Mouse (Mus musculus): ENCODE data around the gene Pcbp4. TPM values are rescaled to one million over a fixed set of nuclear protein-coding genes. Genes with fewer than 3 reads are reported as not detected.

Gene Pcbp4
- polyA plus RNA-seq, 1 experiment: 19.2 TPM

- no peak overlapping the region for H3K4me3 ChIP-seq (replicated peaks; ENCODE audit: control insufficient read depth, low read depth, low read length)
- TF ChIP-seq POLR2A (IDR thresholded peaks at IDR 0.05; ENCODE audit: borderline replicate concordance, control insufficient read depth, low read depth, low read length) (no peak), CTCF (IDR thresholded peaks at IDR 0.05; ENCODE audit: control insufficient read depth, insufficient read depth, low read length) (no peak)
- H3K4me1 ChIP-seq (ENCODE audit: control insufficient read depth, insufficient read depth, low read length): no peaks in the 10 kb centered on the region
- no peak overlapping the region for H3K27ac ChIP-seq (ENCODE audit: control insufficient read depth, insufficient read depth, low read depth, low read length, poor library complexity)
- 82% methylated on average over 10 of the region's 10 CpGs for WGBS
These were observed 56.3 kb downstream of the Pcbp4 start for GRCm38 (mm10) chr9:106509356-106509755.

- no peak overlapping the region for H3K4me3 ChIP-seq (replicated peaks; ENCODE audit: control insufficient read depth, low read depth, low read length)
- H3K4me1 ChIP-seq (ENCODE audit: control insufficient read depth, insufficient read depth, low read length): no peaks in the 10 kb centered on the region
- TF ChIP-seq CTCF (IDR thresholded peaks at IDR 0.05; ENCODE audit: control insufficient read depth, insufficient read depth, low read length) (no peak), POLR2A (IDR thresholded peaks at IDR 0.05; ENCODE audit: borderline replicate concordance, control insufficient read depth, low read depth, low read length) (no peak)
- no peak overlapping the region for H3K27ac ChIP-seq (ENCODE audit: control insufficient read depth, insufficient read depth, low read depth, low read length, poor library complexity)
- WGBS: 46% methylated on average over 13 of the region's 13 CpGs
These were observed 59.8 kb downstream of the Pcbp4 start for GRCm38 (mm10) chr9:106512729-106513450.

DNA sequence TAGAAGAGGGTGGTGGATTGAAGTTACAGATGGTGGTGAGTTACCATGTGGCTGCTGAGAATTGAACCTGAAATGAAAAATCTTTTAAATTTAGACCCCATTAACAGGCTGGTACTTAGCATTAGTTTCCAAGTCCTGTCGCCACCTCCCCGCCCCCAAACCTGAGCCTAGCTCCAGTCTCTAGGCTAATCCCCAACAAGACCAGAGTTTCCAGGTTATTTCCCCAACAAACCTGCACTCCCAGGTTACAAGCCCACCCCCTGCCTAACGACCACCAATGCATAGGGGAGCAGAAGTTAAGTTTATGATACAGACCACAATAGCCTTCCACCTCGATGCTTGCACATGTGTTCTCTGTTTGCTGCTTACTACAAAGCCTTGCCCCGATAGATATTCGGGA is 60.5 kb downstream of the Pcbp4 start:
- Histone ChIP-seq H3K27ac (ENCODE audit: control insufficient read depth, insufficient read depth, low read depth, low read length, poor library complexity) (no peak overlapping the region), H3K4me3 (replicated peaks; ENCODE audit: control insufficient read depth, low read depth, low read length) (no peak overlapping the region), H3K4me1 (ENCODE audit: control insufficient read depth, insufficient read depth, low read length) (no peaks in the 10 kb centered on the region)
- WGBS: 72% methylated on average over 6 of the region's 6 CpGs
- TF ChIP-seq CTCF (IDR thresholded peaks at IDR 0.05; ENCODE audit: control insufficient read depth, insufficient read depth, low read length) (no peak), POLR2A (IDR thresholded peaks at IDR 0.05; ENCODE audit: borderline replicate concordance, control insufficient read depth, low read depth, low read length) (no peak)

Other genes starting within 250 kb of the Pcbp4 start
- 0.56 and 3.6 TPM in 2 replicates for gene Tlr9, start 230.7 kb upstream of the Pcbp4 start, polyA plus RNA-seq (2011; ENCODE audit: insufficient read depth, insufficient read length, low replicate concordance, missing spikeins)
- gene Alas1, start 204.6 kb upstream of the Pcbp4 start, polyA plus RNA-seq (2011; ENCODE audit: insufficient read depth, insufficient read length, low replicate concordance, missing spikeins): 22.5 and 59.7 TPM in 2 replicates
- gene Poc1a, start 172.2 kb upstream of the Pcbp4 start, polyA plus RNA-seq (2011; ENCODE audit: insufficient read depth, insufficient read length, low replicate concordance, missing spikeins): 45.1 and 46.9 TPM in 2 replicates
- gene Dusp7, start 84.7 kb upstream of the Pcbp4 start, polyA plus RNA-seq (2011; ENCODE audit: insufficient read depth, insufficient read length, low replicate concordance, missing spikeins): 3.8 and 11.6 TPM in 2 replicates
- 121 and 145 TPM in 2 replicates for gene Rpl29, start 23.8 kb upstream of the Pcbp4 start, polyA plus RNA-seq (2011; ENCODE audit: insufficient read depth, insufficient read length, low replicate concordance, missing spikeins)
- 9.5 and 15.5 TPM in 2 replicates for gene Acy1, start 15.0 kb upstream of the Pcbp4 start, polyA plus RNA-seq (2011; ENCODE audit: insufficient read depth, insufficient read length, low replicate concordance, missing spikeins)
- gene Abhd14b, start 5.8 kb upstream of the Pcbp4 start, polyA plus RNA-seq (2011; ENCODE audit: insufficient read depth, insufficient read length, low replicate concordance, missing spikeins): 4.9 and 6.5 TPM in 2 replicates
- 4.4 and 16.3 TPM in 2 replicates for gene Abhd14a, start 5.6 kb upstream of the Pcbp4 start, polyA plus RNA-seq (2011; ENCODE audit: insufficient read depth, insufficient read length, low replicate concordance, missing spikeins)
- gene Gpr62, start 12.6 kb downstream of the Pcbp4 start, polyA plus RNA-seq (2011; ENCODE audit: insufficient read depth, insufficient read length, low replicate concordance, missing spikeins): not detected in 2 replicates
- gene Rrp9, start 22.7 kb downstream of the Pcbp4 start, polyA plus RNA-seq (2011; ENCODE audit: insufficient read depth, insufficient read length, low replicate concordance, missing spikeins): 37.0 and 38.2 TPM in 2 replicates
- 8.8 and 33.8 TPM in 2 replicates for gene Parp3, start 23.7 kb downstream of the Pcbp4 start, polyA plus RNA-seq (2011; ENCODE audit: insufficient read depth, insufficient read length, low replicate concordance, missing spikeins)
- not detected in 2 replicates for gene Iqcf1, start 46.7 kb downstream of the Pcbp4 start, polyA plus RNA-seq (2011; ENCODE audit: insufficient read depth, insufficient read length, low replicate concordance, missing spikeins)
- gene Iqcf5, start 61.3 kb downstream of the Pcbp4 start, polyA plus RNA-seq (2011; ENCODE audit: insufficient read depth, insufficient read length, low replicate concordance, missing spikeins): not detected in 2 replicates
- gene Iqcf3, start 108.3 kb downstream of the Pcbp4 start, polyA plus RNA-seq (2011; ENCODE audit: insufficient read depth, insufficient read length, low replicate concordance, missing spikeins): not detected in 2 replicates
- not detected in 2 replicates for gene Iqcf4, start 117.7 kb downstream of the Pcbp4 start, polyA plus RNA-seq (2011; ENCODE audit: insufficient read depth, insufficient read length, low replicate concordance, missing spikeins)
- gene Iqcf6, start 173.3 kb downstream of the Pcbp4 start, polyA plus RNA-seq (2011; ENCODE audit: insufficient read depth, insufficient read length, low replicate concordance, missing spikeins): not detected in 2 replicates
- not detected in 2 replicates for gene Grm2, start 202.8 kb downstream of the Pcbp4 start, polyA plus RNA-seq (2011; ENCODE audit: insufficient read depth, insufficient read length, low replicate concordance, missing spikeins)
- gene Tex264, start 232.6 kb downstream of the Pcbp4 start, polyA plus RNA-seq (2011; ENCODE audit: insufficient read depth, insufficient read length, low replicate concordance, missing spikeins): 8.8 and 12.5 TPM in 2 replicates